Mouse (Mus musculus) lung, postnatal 10 days (tissue): Measurements from ENCODE around the gene Apex2.
A peak's percentile ranks its signal among the peaks of the same experiment; 100 is the strongest.
"Not testable (repeated sequence)": the region's sequence is repeated elsewhere in the genome, so short reads cannot be mapped to it uniquely, and the experiment has no call there.

Source experiments
- DNase-seq: peaks from one replicate; pipeline ENCODE4 v3.0.0; 2021

Apex2 gene

GRCm38 (mm10) chrX:150589696-150590095 lies at the start of gene Apex2:
Gene Apex2 (minus strand): TSS chrX:150589868.
- no peak for DNase-seq

- no peak for DNase-seq
Measured at GRCm38 (mm10) chrX:150636421-150636820, 46.8 kb upstream of the Apex2 start.

- DNase-seq = no peak
Measured at GRCm38 (mm10) chrX:150598882-150599281, 9.2 kb upstream of the Apex2 start.

GRCm38 (mm10) chrX:150595016-150595760 lies 5.5 kb upstream of the Apex2 start:
- no peak for DNase-seq

- no peak for DNase-seq
Measured at GRCm38 (mm10) chrX:150594176-150594575, 4.5 kb upstream of the Apex2 start.

- no peak for DNase-seq
Measured at GRCm38 (mm10) chrX:150593266-150594035, 3.8 kb upstream of the Apex2 start.

- DNase-seq = peak; percentile 89
Measured at GRCm38 (mm10) chrX:150588023-150588764, 1.5 kb downstream of the Apex2 start, which contains the start of gene Pfkfb1. Gene Pfkfb1 (plus strand): TSS chrX:150588229.

GRCm38 (mm10) chrX:150585116-150585515 lies 4.6 kb downstream of the Apex2 start:
- DNase-seq = no peak

- no peak for DNase-seq
Measured at GRCm38 (mm10) chrX:150581921-150582320, 7.7 kb downstream of the Apex2 start.

GRCm38 (mm10) chrX:150564644-150565357 lies 24.9 kb downstream of the Apex2 start:
- DNase-seq = no peak

- DNase-seq = no peak
Measured at GRCm38 (mm10) chrX:150554032-150554431, 35.6 kb downstream of the Apex2 start.

- DNase-seq = no peak
Measured at GRCm38 (mm10) chrX:150551986-150552385, 37.7 kb downstream of the Apex2 start.

- DNase-seq = no peak
Measured at GRCm38 (mm10) chrX:150549639-150550038, 40.0 kb downstream of the Apex2 start.

- no peak for DNase-seq
Measured at GRCm38 (mm10) chrX:150547239-150547638, 42.4 kb downstream of the Apex2 start, which contains the start of gene Alas2. Gene Alas2 (plus strand): TSS chrX:150547375.

- no peak for DNase-seq
Measured at GRCm38 (mm10) chrX:150541684-150542083, 48.0 kb downstream of the Apex2 start.

GRCm38 (mm10) chrX:150540111-150540510 lies 49.6 kb downstream of the Apex2 start:
- no peak for DNase-seq

GRCm38 (mm10) chrX:150516477-150516876 lies 73.2 kb downstream of the Apex2 start:
- DNase-seq = no peak

- DNase-seq = no peak
Measured at GRCm38 (mm10) chrX:150516015-150516414, 73.7 kb downstream of the Apex2 start.

- no peak for DNase-seq
Measured at GRCm38 (mm10) chrX:150514127-150514526, 75.5 kb downstream of the Apex2 start.

- DNase-seq = no peak
Measured at GRCm38 (mm10) chrX:150511274-150511673, 78.4 kb downstream of the Apex2 start.

- DNase-seq = peak; percentile 56
Measured at GRCm38 (mm10) chrX:150510631-150511030, 79.0 kb downstream of the Apex2 start.

- DNase-seq = no peak
Measured at GRCm38 (mm10) chrX:150508696-150509095, 81.0 kb downstream of the Apex2 start.

- not testable (repeated sequence) for DNase-seq
Measured at GRCm38 (mm10) chrX:150487811-150488210, 101.9 kb downstream of the Apex2 start.
